Mouse (Mus musculus): Measurements from ENCODE around the gene Dhrs7c. TPM values are rescaled to one million over a fixed set of nuclear protein-coding genes. Genes with fewer than 3 reads are reported as not detected.

The Dhrs7c gene
- total and polyA plus RNA-seq, 3 experiments = not detected

GRCm38 (mm10) chr11:67858518-67858917, 60.5 kb downstream of the Dhrs7c start:
- no peak overlapping the region for H3K4me3 ChIP-seq (ENCODE audit: control insufficient read depth in 1 of 2, insufficient read depth in 1 of 2, low read depth in 2 of 2, low read length in 2 of 2)
- H3K4me1 ChIP-seq (ENCODE audit: control insufficient read depth in 1 of 2, insufficient read depth in 2 of 2, low read length in 2 of 2) = no peaks in the 10 kb centered on the region
- no peak overlapping the region for H3K9ac ChIP-seq (ENCODE audit: control insufficient read depth, low read depth, low read length, poor library complexity, severe bottlenecking)
- no peaks in the 10 kb centered on the region for H3K9me3 ChIP-seq (replicated peaks; ENCODE audit: insufficient read depth, low read length)
- no peaks in the 10 kb centered on the region for H3K79me2 ChIP-seq (ENCODE audit: control insufficient read depth, insufficient read depth, low read length, poor library complexity)
- no peaks in the 10 kb centered on the region for H3K36me3 ChIP-seq (ENCODE audit: control insufficient read depth in 1 of 2, insufficient read depth in 2 of 2, low read length in 2 of 2)
- no peak overlapping the region for H3K27ac ChIP-seq (ENCODE audit: control insufficient read depth, low read depth, low read length)
- DNase-seq (ENCODE audit: low read depth, low spot score) = no peak
- H3K27me3 ChIP-seq (ENCODE audit: control insufficient read depth in 1 of 2, insufficient read depth in 2 of 2, low read length in 2 of 2) = no peaks in the 10 kb centered on the region
- TF ChIP-seq SIN3A (IDR thresholded peaks at IDR 0.05; ENCODE audit: low read length) (no peak), ZC3H11A (IDR thresholded peaks at IDR 0.05; ENCODE audit: low read depth, low read length) (no peak), POLR2A (IDR thresholded peaks at IDR 0.05; ENCODE audit: control insufficient read depth in 1 of 2, insufficient read depth in 1 of 2, low read depth in 1 of 2, low read length in 2 of 2, poor library complexity in 1 of 2) (no peak), GATA1 (IDR thresholded peaks at IDR 0.05; ENCODE audit: low read depth, low read length) (no peak), HCFC1 (IDR thresholded peaks at IDR 0.05; ENCODE audit: low read depth, low read length) (no peak), POLR2AphosphoS5 (IDR thresholded peaks at IDR 0.05; ENCODE audit: borderline replicate concordance, low read depth, low read length) (no peak), MYC (IDR thresholded peaks at IDR 0.05; ENCODE audit: low read depth, low read length) (no peak), MEF2A (IDR thresholded peaks at IDR 0.05; ENCODE audit: extremely low read depth, insufficient replicate concordance, low read depth, low read length, poor library complexity, severe bottlenecking) (no peak), ZMIZ1 (IDR thresholded peaks at IDR 0.05; ENCODE audit: low read depth, low read length) (no peak), USF2 (IDR thresholded peaks at IDR 0.05; ENCODE audit: borderline replicate concordance in 1 of 2, insufficient read depth in 1 of 2, low read depth in 1 of 2, low read length in 2 of 2) (no peak), MAFK (IDR thresholded peaks at IDR 0.05; ENCODE audit: borderline replicate concordance, low read depth, low read length) (no peak), BHLHE40 (IDR thresholded peaks at IDR 0.05; ENCODE audit: borderline replicate concordance, low read depth, low read length) (no peak), CHD1 (IDR thresholded peaks at IDR 0.05; ENCODE audit: low read depth, low read length) (no peak), UBTF (IDR thresholded peaks at IDR 0.05; ENCODE audit: borderline replicate concordance, insufficient read depth, low read depth, low read length) (no peak), USF1 (IDR thresholded peaks at IDR 0.05; ENCODE audit: low read depth, low read length) (no peak), MAZ (IDR thresholded peaks at IDR 0.05; ENCODE audit: low read depth, low read length) (no peak), RAD21 (IDR thresholded peaks at IDR 0.05; ENCODE audit: low read depth, low read length) (no peak), JUND (IDR thresholded peaks at IDR 0.05; ENCODE audit: low read depth, low read length) (no peak), POLR2AphosphoS2 (IDR thresholded peaks at IDR 0.05; ENCODE audit: low read length) (no peak)

- Histone ChIP-seq H3K4me3 (ENCODE audit: control insufficient read depth in 1 of 2, insufficient read depth in 1 of 2, low read depth in 2 of 2, low read length in 2 of 2) (no peak overlapping the region), H3K79me2 (ENCODE audit: control insufficient read depth, insufficient read depth, low read length, poor library complexity) (no peaks in the 10 kb centered on the region), H3K9me3 (replicated peaks; ENCODE audit: insufficient read depth, low read length) (no peaks in the 10 kb centered on the region), H3K9ac (ENCODE audit: control insufficient read depth, low read depth, low read length, poor library complexity, severe bottlenecking) (no peak overlapping the region), H3K27me3 (ENCODE audit: control insufficient read depth in 1 of 2, insufficient read depth in 2 of 2, low read length in 2 of 2) (no peaks in the 10 kb centered on the region), H3K4me1 (ENCODE audit: control insufficient read depth in 1 of 2, insufficient read depth in 2 of 2, low read length in 2 of 2) (no peaks in the 10 kb centered on the region), H3K27ac (ENCODE audit: control insufficient read depth, low read depth, low read length) (no peak overlapping the region), H3K36me3 (ENCODE audit: control insufficient read depth in 1 of 2, insufficient read depth in 2 of 2, low read length in 2 of 2) (no peaks in the 10 kb centered on the region)
- no peak for TF ChIP-seq POLR2AphosphoS5 (IDR thresholded peaks at IDR 0.05; ENCODE audit: borderline replicate concordance, low read depth, low read length)
- no peak for TF ChIP-seq CTCF (IDR thresholded peaks at IDR 0.05 in 2 of 3, conservative IDR thresholded peaks at IDR 0.05 in 1 of 3; ENCODE audit: control insufficient read depth in 1 of 3, insufficient read depth in 1 of 3, low read depth in 2 of 3, low read length in 3 of 3, poor library complexity in 1 of 3, severe bottlenecking in 1 of 3)
- no peak for TF ChIP-seq ZMIZ1 (IDR thresholded peaks at IDR 0.05; ENCODE audit: low read depth, low read length)
- TF ChIP-seq USF2 (IDR thresholded peaks at IDR 0.05; ENCODE audit: borderline replicate concordance in 1 of 2, insufficient read depth in 1 of 2, low read depth in 1 of 2, low read length in 2 of 2) = no peak
- TF ChIP-seq TAL1 (IDR thresholded peaks at IDR 0.05; ENCODE audit: low read length) = no peak
- no peak for TF ChIP-seq JUND (IDR thresholded peaks at IDR 0.05; ENCODE audit: low read depth, low read length)
- TF ChIP-seq ELF1 (IDR thresholded peaks at IDR 0.05; ENCODE audit: low read depth, low read length) = no peak
- no peak for TF ChIP-seq POLR2AphosphoS2 (IDR thresholded peaks at IDR 0.05; ENCODE audit: low read length)
- TF ChIP-seq TBP (IDR thresholded peaks at IDR 0.05; ENCODE audit: low read depth, low read length) = no peak
- TF ChIP-seq GATA1 (IDR thresholded peaks at IDR 0.05; ENCODE audit: low read depth, low read length) = no peak
- no peak for TF ChIP-seq NRF1 (IDR thresholded peaks at IDR 0.05; ENCODE audit: insufficient read depth, low read depth, low read length, poor library complexity, severe bottlenecking)
- TF ChIP-seq ZC3H11A (IDR thresholded peaks at IDR 0.05; ENCODE audit: low read depth, low read length) = no peak
- DNase-seq (ENCODE audit: low read depth, low spot score) = no peak
Observed at GRCm38 (mm10) chr11:67860743-67861398, 62.9 kb downstream of the Dhrs7c start.

Data from MEL (cell line).